Mouse (Mus musculus) stomach, postnatal 0 days (tissue): ENCODE measurements around the gene Slc4a1.

ENCODE experiments used
- CTCF ChIP-seq: IDR thresholded peaks from 2 replicates; pipeline ENCODE4 v1.5.1; 2016; ENCODE audit warnings: antibody characterized with exemption, low read depth, mild to moderate bottlenecking, moderate library complexity
- EP300 ChIP-seq: optimal IDR thresholded peaks from 2 replicates; pipeline ENCODE3; 2016; ENCODE audit warnings: antibody characterized with exemption

GRCm38 (mm10) chr11:102319410-102319792 is 46.6 kb downstream of the Slc4a1 start, which contains the start of gene Ubtf:
- no peak for TF ChIP-seq CTCF
- TF ChIP-seq EP300 = no peak
